Mouse (Mus musculus): ENCODE data around the gene Alpk1. TPM values are rescaled to one million over a fixed set of nuclear protein-coding genes. Genes with fewer than 3 reads are reported as not detected.
A peak's percentile ranks its signal among the peaks of the same experiment; 100 is the strongest.

The Alpk1 gene
- polyA plus RNA-seq, 1 experiment: 5.5 TPM

DNA sequence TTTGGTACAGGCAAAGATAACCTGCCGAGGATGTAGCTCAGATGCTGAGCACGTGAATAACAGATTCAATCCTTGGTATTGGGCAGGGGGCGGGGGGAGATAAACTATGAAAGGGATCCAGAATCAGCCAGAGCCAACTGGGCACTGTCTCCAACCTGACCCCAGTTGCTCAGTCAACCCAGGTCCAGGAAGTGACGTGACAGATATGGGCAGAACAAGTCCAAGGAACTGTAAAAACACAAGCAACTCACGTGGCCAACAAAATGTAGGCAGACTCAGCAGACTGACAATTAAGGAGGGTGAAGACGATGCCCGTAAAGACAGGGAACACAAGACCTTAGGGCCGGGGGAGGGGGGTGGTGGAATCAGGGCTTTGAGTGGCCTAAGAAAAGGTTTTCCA is 17.9 kb downstream of the Alpk1 start:
- 62% methylated on average over 8 of the region's 8 CpGs for WGBS
- peaks cover under 1% of the 10 kb centered on the region; the same call in 1 of the 2 replicates for H3K4me1 ChIP-seq (ENCODE audit: control insufficient read depth, insufficient read depth, low read length)
- TF ChIP-seq POLR2A (IDR thresholded peaks at IDR 0.05; ENCODE audit: borderline replicate concordance, control insufficient read depth, low read depth, low read length) (no peak), CTCF (IDR thresholded peaks at IDR 0.05; ENCODE audit: control insufficient read depth, insufficient read depth, low read length) (no peak)
- H3K27ac ChIP-seq (ENCODE audit: control insufficient read depth, insufficient read depth, low read depth, low read length, poor library complexity): no peak overlapping the region
- H3K4me3 ChIP-seq (replicated peaks; ENCODE audit: control insufficient read depth, low read depth, low read length): no peak overlapping the region

DNA sequence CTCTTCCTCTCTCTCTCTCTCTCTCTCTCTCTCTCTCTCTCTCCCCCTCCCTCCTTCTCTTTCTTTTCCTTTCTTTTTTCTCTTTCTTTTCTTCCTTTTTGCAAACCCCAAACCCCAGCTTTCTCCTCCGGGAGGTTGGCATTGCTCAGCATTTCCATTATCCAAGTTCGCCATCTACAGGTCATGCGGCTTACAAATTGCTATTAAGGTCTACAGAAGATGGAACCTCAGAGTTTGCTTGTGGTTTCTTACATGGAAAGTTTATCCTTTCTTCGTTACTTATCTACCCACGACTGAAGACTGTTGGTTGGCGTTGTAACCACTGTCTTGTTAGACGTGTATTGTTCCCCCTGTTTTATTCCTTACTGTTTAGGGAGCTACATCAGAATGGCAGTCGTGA is 21.1 kb downstream of the Alpk1 start:
- 12% methylated on average over 8 of the region's 8 CpGs for WGBS
- no peak overlapping the region for H3K27ac ChIP-seq (ENCODE audit: control insufficient read depth, insufficient read depth, low read depth, low read length, poor library complexity)
- peaks cover 1% of the 10 kb centered on the region; the same call in 1 of the 2 replicates for H3K4me1 ChIP-seq (ENCODE audit: control insufficient read depth, insufficient read depth, low read length)
- H3K4me3 ChIP-seq (replicated peaks; ENCODE audit: control insufficient read depth, low read depth, low read length): no peak overlapping the region
- TF ChIP-seq POLR2A (IDR thresholded peaks at IDR 0.05; ENCODE audit: borderline replicate concordance, control insufficient read depth, low read depth, low read length) (no peak), CTCF (IDR thresholded peaks at IDR 0.05; ENCODE audit: control insufficient read depth, insufficient read depth, low read length) (peak; percentile 24; the same call in 1 of the 2 replicates)

DNA sequence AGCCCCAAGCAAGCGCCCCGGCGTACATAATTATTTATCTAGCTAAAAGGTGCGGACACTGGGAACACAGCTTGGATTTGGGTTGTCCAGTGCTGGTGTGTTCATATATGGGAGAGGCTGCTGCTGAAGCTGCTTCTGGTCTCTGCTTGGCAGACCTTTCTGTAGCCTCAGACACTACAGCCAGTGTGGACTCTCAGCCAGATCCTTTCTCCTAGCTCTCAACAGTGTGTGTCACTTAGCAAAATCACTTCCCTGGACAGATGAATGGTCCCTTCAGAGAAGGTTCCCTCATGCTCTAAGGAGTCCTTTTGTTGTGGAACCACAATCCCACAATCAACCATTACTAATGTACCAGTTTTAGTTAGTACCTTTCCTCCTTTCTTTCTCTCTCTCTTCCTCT is 21.5 kb downstream of the Alpk1 start:
- no peak overlapping the region for H3K27ac ChIP-seq (ENCODE audit: control insufficient read depth, insufficient read depth, low read depth, low read length, poor library complexity)
- TF ChIP-seq POLR2A (IDR thresholded peaks at IDR 0.05; ENCODE audit: borderline replicate concordance, control insufficient read depth, low read depth, low read length) (no peak), CTCF (IDR thresholded peaks at IDR 0.05; ENCODE audit: control insufficient read depth, insufficient read depth, low read length) (no peak)
- H3K4me3 ChIP-seq (replicated peaks; ENCODE audit: control insufficient read depth, low read depth, low read length): no peak overlapping the region
- WGBS: 94% methylated on average over 4 of the region's 4 CpGs
- H3K4me1 ChIP-seq (ENCODE audit: control insufficient read depth, insufficient read depth, low read length): peaks cover 1% of the 10 kb centered on the region; the same call in 1 of the 2 replicates

DNA sequence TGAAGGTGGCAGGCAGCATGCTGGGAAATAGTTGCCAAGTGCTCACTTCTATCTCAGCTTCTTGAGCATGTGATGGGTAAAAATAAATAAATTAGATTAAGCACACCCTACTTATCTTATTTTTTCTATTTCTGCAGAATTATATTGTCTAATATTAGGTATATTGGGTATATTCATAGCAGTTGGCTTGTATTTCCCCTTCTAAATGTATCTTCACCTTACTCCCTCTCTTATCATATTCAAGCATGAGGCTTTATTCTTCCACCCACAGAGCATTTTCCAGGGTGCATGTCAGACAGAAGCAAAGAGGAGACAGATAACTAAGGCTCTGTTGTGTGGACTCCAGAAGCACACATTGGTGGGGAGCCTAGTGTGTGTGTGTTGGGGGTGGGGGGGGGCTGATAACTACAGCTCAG is 22.4 kb downstream of the Alpk1 start:
- Histone ChIP-seq H3K27ac (ENCODE audit: control insufficient read depth, insufficient read depth, low read depth, low read length, poor library complexity) (no peak overlapping the region), H3K4me1 (ENCODE audit: control insufficient read depth, insufficient read depth, low read length) (peaks cover 1% of the 10 kb centered on the region; the same call in 1 of the 2 replicates), H3K4me3 (replicated peaks; ENCODE audit: control insufficient read depth, low read depth, low read length) (no peak overlapping the region)
- TF ChIP-seq POLR2A (IDR thresholded peaks at IDR 0.05; ENCODE audit: borderline replicate concordance, control insufficient read depth, low read depth, low read length) (no peak), CTCF (IDR thresholded peaks at IDR 0.05; ENCODE audit: control insufficient read depth, insufficient read depth, low read length) (no peak)

DNA sequence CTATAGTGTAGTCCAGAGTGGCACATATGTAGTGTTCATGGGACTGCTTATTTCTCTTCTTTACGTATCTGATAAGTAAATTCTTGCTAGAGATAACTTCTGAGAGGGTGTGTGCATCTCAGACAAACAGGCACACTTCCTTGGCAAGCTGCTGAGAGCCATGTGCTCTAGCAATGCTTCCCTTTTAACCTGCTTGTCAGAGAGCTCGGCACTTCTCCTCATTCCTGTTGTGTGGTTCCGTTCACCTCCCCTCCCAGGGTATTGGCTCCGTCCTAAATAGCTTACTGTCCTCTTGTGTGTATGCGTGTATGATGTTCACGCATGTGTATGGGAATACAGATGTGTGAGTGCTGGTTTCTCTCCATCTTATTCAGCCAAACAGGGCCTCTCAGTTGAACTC is 23.9 kb downstream of the Alpk1 start:
- H3K4me3 ChIP-seq (replicated peaks; ENCODE audit: control insufficient read depth, low read depth, low read length): no peak overlapping the region
- no peak overlapping the region for H3K27ac ChIP-seq (ENCODE audit: control insufficient read depth, insufficient read depth, low read depth, low read length, poor library complexity)
- H3K4me1 ChIP-seq (ENCODE audit: control insufficient read depth, insufficient read depth, low read length): 0 out of 2 replicates have a peak, but pooled peaks cover 1% of the 10 kb centered on the region
- TF ChIP-seq POLR2A (IDR thresholded peaks at IDR 0.05; ENCODE audit: borderline replicate concordance, control insufficient read depth, low read depth, low read length) (no peak), CTCF (IDR thresholded peaks at IDR 0.05; ENCODE audit: control insufficient read depth, insufficient read depth, low read length) (no peak)
- 77% methylated on average over 6 of the region's 6 CpGs for WGBS

DNA sequence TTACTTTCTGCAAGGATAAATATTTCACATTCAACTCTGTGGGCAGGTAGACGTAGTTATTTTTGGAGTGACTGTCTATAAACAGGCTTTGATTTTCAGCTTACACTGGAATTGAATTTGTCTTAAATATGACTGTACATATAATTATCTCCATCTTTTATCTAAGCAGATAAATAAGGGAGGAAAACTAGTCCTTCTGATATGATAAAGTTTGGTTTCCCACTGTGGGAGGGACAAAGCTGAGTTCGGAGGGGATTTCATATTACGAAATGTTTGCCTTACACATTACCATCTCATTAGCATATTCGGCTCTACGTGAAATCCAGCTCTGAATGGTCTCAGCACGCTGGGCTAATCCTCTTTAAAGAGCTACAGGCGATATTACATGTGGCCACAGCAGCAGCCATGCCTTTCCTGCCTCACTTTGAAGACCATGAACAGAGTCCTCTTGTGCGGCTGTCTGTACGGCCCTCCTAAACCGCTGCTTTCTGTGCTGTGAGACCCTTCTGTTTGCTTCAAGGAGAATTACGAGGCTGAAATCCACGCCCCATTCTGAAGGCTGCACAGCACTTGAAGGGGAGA is 30.3 kb downstream of the Alpk1 start:
- 42% methylated on average over 12 of the region's 12 CpGs for WGBS
- H3K4me1 ChIP-seq (ENCODE audit: control insufficient read depth, insufficient read depth, low read length): no peaks in the 10 kb centered on the region
- TF ChIP-seq POLR2A (IDR thresholded peaks at IDR 0.05; ENCODE audit: borderline replicate concordance, control insufficient read depth, low read depth, low read length) (no peak), CTCF (IDR thresholded peaks at IDR 0.05; ENCODE audit: control insufficient read depth, insufficient read depth, low read length) (no peak)
- no peak overlapping the region for H3K27ac ChIP-seq (ENCODE audit: control insufficient read depth, insufficient read depth, low read depth, low read length, poor library complexity)
- H3K4me3 ChIP-seq (replicated peaks; ENCODE audit: control insufficient read depth, low read depth, low read length): no peak overlapping the region

DNA sequence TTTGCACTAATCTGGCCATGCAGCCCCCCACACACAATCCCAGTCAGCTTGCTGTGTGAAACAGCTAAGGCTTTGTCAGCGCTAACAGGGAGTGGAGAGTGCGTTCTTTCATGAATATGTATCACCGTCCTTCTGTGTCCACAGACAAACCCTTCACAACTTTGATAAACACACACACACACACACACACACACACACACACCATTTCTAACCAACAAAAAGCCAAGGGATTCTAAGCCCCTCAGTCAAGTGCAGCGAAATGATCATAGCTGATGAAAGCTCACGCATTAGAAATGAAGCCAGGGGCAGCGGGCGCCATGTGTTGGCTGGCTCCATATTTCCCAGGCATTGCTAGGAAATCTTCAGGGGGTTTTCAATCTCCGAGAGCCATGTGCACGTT is 31.1 kb downstream of the Alpk1 start:
- no peak for TF ChIP-seq POLR2A (IDR thresholded peaks at IDR 0.05; ENCODE audit: borderline replicate concordance, control insufficient read depth, low read depth, low read length)
- no peak for TF ChIP-seq CTCF (IDR thresholded peaks at IDR 0.05; ENCODE audit: control insufficient read depth, insufficient read depth, low read length)
- 66% methylated on average over 9 of the region's 9 CpGs for WGBS
- no peaks in the 10 kb centered on the region for H3K4me1 ChIP-seq (ENCODE audit: control insufficient read depth, insufficient read depth, low read length)

DNA sequence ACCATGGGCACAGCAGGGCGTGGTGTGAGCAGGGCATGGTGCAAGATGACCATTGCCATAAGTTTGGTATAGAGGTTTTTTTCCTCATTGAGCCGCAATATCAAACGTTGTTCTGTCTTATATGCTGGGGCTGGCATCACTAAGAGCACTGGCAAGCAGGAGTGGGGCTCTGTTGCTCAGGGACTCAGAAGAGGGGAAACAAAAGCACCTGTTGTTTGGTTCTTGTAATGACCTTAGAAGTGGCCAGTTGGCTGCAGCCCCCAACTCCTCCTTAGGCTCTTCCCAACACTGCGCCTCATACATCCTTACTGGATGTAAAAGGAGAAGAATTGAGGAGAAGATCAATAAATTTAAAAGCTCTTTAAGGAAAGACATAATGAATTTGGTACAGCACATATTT is 31.7 kb downstream of the Alpk1 start:
- Histone ChIP-seq H3K4me3 (replicated peaks; ENCODE audit: control insufficient read depth, low read depth, low read length) (no peak overlapping the region), H3K27ac (ENCODE audit: control insufficient read depth, insufficient read depth, low read depth, low read length, poor library complexity) (no peak overlapping the region), H3K4me1 (ENCODE audit: control insufficient read depth, insufficient read depth, low read length) (no peaks in the 10 kb centered on the region)
- 78% methylated on average over 4 of the region's 4 CpGs for WGBS
- TF ChIP-seq CTCF (IDR thresholded peaks at IDR 0.05; ENCODE audit: control insufficient read depth, insufficient read depth, low read length) (no peak), POLR2A (IDR thresholded peaks at IDR 0.05; ENCODE audit: borderline replicate concordance, control insufficient read depth, low read depth, low read length) (no peak)

More for the DNA sequence above, 31.1 kb downstream of the Alpk1 start:
- Histone ChIP-seq H3K4me3 (replicated peaks; ENCODE audit: control insufficient read depth, low read depth, low read length) (no peak overlapping the region), H3K27ac (ENCODE audit: control insufficient read depth, insufficient read depth, low read depth, low read length, poor library complexity) (no peak overlapping the region)

Data from bone marrow, adult 2 months (tissue).